Mouse (Mus musculus) midbrain, embryonic 11.5 days (tissue): ENCODE results near the gene Slc12a5. TPM values are rescaled to one million over a fixed set of nuclear protein-coding genes. Genes with fewer than 3 reads are reported as not detected.

Experiments
- ATAC-seq: fragments of 200-750 bp; cut with Nextera tagmentation; 2 replicates; pipeline ENCODE4 v1.8.0; 2017; ENCODE audit warnings: moderate TSS enrichment, moderate library complexity; ENCODE audit not compliant: low FRiP score
- DNase-seq: peaks from one replicate; pipeline ENCODE4 v3.0.0; 2015; ENCODE audit warnings: low spot score; ENCODE audit errors: missing footprints
- H3K27ac ChIP-seq: fragments of 300-500 bp; sonication (generic); 2 replicates; pipeline ENCODE4 v1.5.1; 2014; ENCODE audit warnings: low read depth, low read length
- H3K27me3 ChIP-seq: fragments of 300-500 bp; sonication (generic); 2 replicates; pipeline ENCODE4 v1.6.1; 2014; ENCODE audit warnings: mild to moderate bottlenecking, low read length, moderate library complexity, mixed read lengths; ENCODE audit not compliant: control insufficient read depth, insufficient read depth
- H3K36me3 ChIP-seq: fragments of 300-500 bp; sonication (generic); 2 replicates; pipeline ENCODE4 v1.6.1; 2014; ENCODE audit warnings: mild to moderate bottlenecking, low read length, moderate library complexity, mixed read lengths; ENCODE audit not compliant: control insufficient read depth, insufficient read depth
- H3K4me1 ChIP-seq: fragments of 300-500 bp; sonication (generic); 2 replicates; pipeline ENCODE4 v1.6.1; 2014; ENCODE audit warnings: low read length; ENCODE audit not compliant: control insufficient read depth, insufficient read depth
- H3K4me2 ChIP-seq: fragments of 300-500 bp; sonication (generic); 2 replicates; pipeline ENCODE4 v1.6.1; 2014; ENCODE audit warnings: mild to moderate bottlenecking, moderate library complexity
- H3K4me3 ChIP-seq: fragments of 300-500 bp; sonication (generic); 2 replicates; pipeline ENCODE4 v1.5.1; 2014; ENCODE audit warnings: low read depth, low read length
- H3K9ac ChIP-seq: fragments of 300-500 bp; sonication (generic); 2 replicates; pipeline ENCODE4 v1.6.1; 2014; ENCODE audit warnings: low read length
- H3K9me3 ChIP-seq: fragments of 300-500 bp; sonication (generic); 2 replicates; pipeline ENCODE4 v1.6.1; 2016; ENCODE audit warnings: low read length; ENCODE audit not compliant: control insufficient read depth
- WGBS: fragments of 180-500 bp; shearing (Covaris S2); extraction: QIAGEN DNeasy Blood & Tissue Kit; methylation state at CpG from one replicate; pipeline ENCODE4 v1.1.7; 2014; 5-methylcytosine and 5-hydroxymethylcytosine counted together
- polyA plus RNA-seq: library from polyadenylated mRNA; unstranded; fragments of >200 nt; fragmentation: Nextera tagmentation; extraction: Ambion mirVana; gene quantifications from 2 replicates; pipeline ENCODE4 v1.2.1, GENCODE M21; 2014

The Slc12a5 gene
- polyA plus RNA-seq, 1 experiment from 2014 or later: 3.0 TPM

- Histone ChIP-seq H3K9me3 (no peaks in the 10 kb centered on the region), H3K36me3 (peaks cover 18% of the 10 kb centered on the region), H3K9ac (peak overlapping the region; percentile 45), H3K4me1 (peaks cover 10% of the 10 kb centered on the region), H3K4me3 (peak overlapping the region; percentile 20), H3K4me2 (peak overlapping the region; percentile 42), H3K27ac (no peak overlapping the region), H3K27me3 (peaks cover 26% of the 10 kb centered on the region)
- ATAC-seq: peak; percentile 28; the same call in 1 of the 2 replicates
- peak; percentile 88 for DNase-seq
- WGBS: 1% methylated on average over 51 of the region's 52 CpGs
Observed at GRCm38 (mm10) chr2:164997721-164998428, 37.3 kb downstream of the Slc12a5 start.

GRCm38 (mm10) chr2:165001958-165002357 is 41.4 kb downstream of the Slc12a5 start:
- DNase-seq: no peak
- Histone ChIP-seq H3K4me3 (no peak overlapping the region), H3K4me1 (peaks cover 10% of the 10 kb centered on the region), H3K4me2 (no peak overlapping the region), H3K36me3 (peaks cover 44% of the 10 kb centered on the region), H3K9me3 (no peaks in the 10 kb centered on the region), H3K27me3 (peaks cover 23% of the 10 kb centered on the region), H3K27ac (no peak overlapping the region), H3K9ac (no peak overlapping the region)
- 96% methylated on average over 13 of the region's 13 CpGs for WGBS
- ATAC-seq: no peak

- DNase-seq: no peak
- no peak overlapping the region for H3K4me3 ChIP-seq
- H3K27ac ChIP-seq: no peak overlapping the region
- peaks cover 12% of the 10 kb centered on the region for H3K27me3 ChIP-seq
- peaks cover 52% of the 10 kb centered on the region for H3K36me3 ChIP-seq
- no peak for ATAC-seq
- no peak overlapping the region for H3K9ac ChIP-seq
- no peaks in the 10 kb centered on the region for H3K9me3 ChIP-seq
- H3K4me2 ChIP-seq: no peak overlapping the region
- peaks cover 2% of the 10 kb centered on the region for H3K4me1 ChIP-seq
- 83% methylated on average over 3 of the region's 3 CpGs for WGBS
Observed at GRCm38 (mm10) chr2:165003108-165003507, 42.5 kb downstream of the Slc12a5 start.

GRCm38 (mm10) chr2:165004237-165004636 is 43.6 kb downstream of the Slc12a5 start:
- H3K4me2 ChIP-seq: no peak overlapping the region
- DNase-seq: no peak
- peaks cover 61% of the 10 kb centered on the region for H3K36me3 ChIP-seq
- no peak overlapping the region for H3K27ac ChIP-seq
- 91% methylated on average over 10 of the region's 10 CpGs for WGBS
- H3K9ac ChIP-seq: no peak overlapping the region
- H3K4me1 ChIP-seq: no peaks in the 10 kb centered on the region
- no peak for ATAC-seq
- H3K27me3 ChIP-seq: peaks cover 2% of the 10 kb centered on the region; the same call in 1 of the 2 replicates
- no peak overlapping the region for H3K4me3 ChIP-seq
- no peaks in the 10 kb centered on the region for H3K9me3 ChIP-seq

GRCm38 (mm10) chr2:165006813-165007212 is 46.2 kb downstream of the Slc12a5 start:
- Histone ChIP-seq H3K9me3 (no peaks in the 10 kb centered on the region), H3K4me3 (no peak overlapping the region), H3K27ac (no peak overlapping the region), H3K4me1 (no peaks in the 10 kb centered on the region), H3K9ac (no peak overlapping the region), H3K4me2 (no peak overlapping the region), H3K36me3 (peaks cover 73% of the 10 kb centered on the region), H3K27me3 (no peaks in the 10 kb centered on the region)
- WGBS: 96% methylated on average over 4 of the region's 4 CpGs
- no peak for DNase-seq
- ATAC-seq: no peak

- ATAC-seq (no peak), DNase-seq (no peak)
- 95% methylated on average over 1 of the region's 1 CpGs for WGBS
- no peak overlapping the region for H3K27ac ChIP-seq
- no peak overlapping the region for H3K9ac ChIP-seq
- H3K4me1 ChIP-seq: no peaks in the 10 kb centered on the region
- H3K4me2 ChIP-seq: no peak overlapping the region
- no peaks in the 10 kb centered on the region for H3K9me3 ChIP-seq
- no peak overlapping the region for H3K4me3 ChIP-seq
- no peaks in the 10 kb centered on the region for H3K27me3 ChIP-seq
- peaks cover 69% of the 10 kb centered on the region for H3K36me3 ChIP-seq
Observed at GRCm38 (mm10) chr2:165007986-165008385, 47.4 kb downstream of the Slc12a5 start.

- Histone ChIP-seq H3K4me2 (no peak overlapping the region), H3K4me3 (no peak overlapping the region), H3K27ac (no peak overlapping the region), H3K4me1 (no peaks in the 10 kb centered on the region), H3K9me3 (no peaks in the 10 kb centered on the region), H3K27me3 (no peaks in the 10 kb centered on the region), H3K36me3 (peaks cover 62% of the 10 kb centered on the region), H3K9ac (no peak overlapping the region)
- DNase-seq: no peak
- ATAC-seq: no peak
- WGBS: 97% methylated on average over 14 of the region's 14 CpGs
Observed at GRCm38 (mm10) chr2:165009161-165009560, 48.6 kb downstream of the Slc12a5 start.

GRCm38 (mm10) chr2:165009581-165009980 is 49.0 kb downstream of the Slc12a5 start:
- no peaks in the 10 kb centered on the region for H3K9me3 ChIP-seq
- H3K36me3 ChIP-seq: peaks cover 59% of the 10 kb centered on the region
- no peaks in the 10 kb centered on the region for H3K27me3 ChIP-seq
- H3K4me3 ChIP-seq: no peak overlapping the region
- no peak overlapping the region for H3K4me2 ChIP-seq
- no peak for DNase-seq
- H3K27ac ChIP-seq: no peak overlapping the region
- H3K9ac ChIP-seq: no peak overlapping the region
- 97% methylated on average over 2 of the region's 2 CpGs for WGBS
- no peak for ATAC-seq
- H3K4me1 ChIP-seq: no peaks in the 10 kb centered on the region

GRCm38 (mm10) chr2:165010351-165010750 is 49.7 kb downstream of the Slc12a5 start:
- DNase-seq: no peak
- Histone ChIP-seq H3K27me3 (no peaks in the 10 kb centered on the region), H3K4me1 (no peaks in the 10 kb centered on the region), H3K9ac (no peak overlapping the region), H3K9me3 (no peaks in the 10 kb centered on the region), H3K4me2 (no peak overlapping the region), H3K4me3 (no peak overlapping the region), H3K36me3 (peaks cover 54% of the 10 kb centered on the region), H3K27ac (no peak overlapping the region)
- ATAC-seq: no peak
- 95% methylated on average over 10 of the region's 10 CpGs for WGBS
